Mouse (Mus musculus) frontal cortex, postnatal 10 days (tissue): ENCODE measurements around the gene Sycn.
A peak's percentile ranks its signal among the peaks of the same experiment; 100 is the strongest.
"Not testable (repeated sequence)": the region's sequence is repeated elsewhere in the genome, so short reads cannot be mapped to it uniquely, and the experiment has no call there.

Experiments
- DNase-seq, 2 experiments: peaks; one replicate each; pipeline ENCODE4 v3.0.0; 2022; ENCODE audit warnings: low spot score in 2 of 2, mixed read lengths in 1 of 2

Gene Sycn

GRCm38 (mm10) chr7:28540526-28540925 is at the start of gene Sycn:
Gene Sycn (plus strand): TSS chr7:28540885.
- no peak for DNase-seq

GRCm38 (mm10) chr7:28490903-28491302 is 49.8 kb upstream of the Sycn start:
- no peak for DNase-seq

- DNase-seq, result no peak
Measured at GRCm38 (mm10) chr7:28492310-28492709, 48.4 kb upstream of the Sycn start.

GRCm38 (mm10) chr7:28495426-28495825 is 45.3 kb upstream of the Sycn start:
- DNase-seq, result no peak

GRCm38 (mm10) chr7:28505585-28505984 is 35.1 kb upstream of the Sycn start:
- no peak for DNase-seq

- DNase-seq, result not testable (repeated sequence)
Measured at GRCm38 (mm10) chr7:28509121-28509520, 31.6 kb upstream of the Sycn start.

GRCm38 (mm10) chr7:28510405-28510974 is 30.2 kb upstream of the Sycn start, which contains the start of gene Ifnl2:
Gene Ifnl2 (minus strand): TSS chr7:28510455.
- DNase-seq, result not testable (repeated sequence)

- DNase-seq, result no peak
Measured at GRCm38 (mm10) chr7:28511441-28511840, 29.2 kb upstream of the Sycn start.

- DNase-seq, result not testable (repeated sequence)
Measured at GRCm38 (mm10) chr7:28522536-28522935, 18.1 kb upstream of the Sycn start, which contains the start of gene Ifnl3. Gene Ifnl3 (plus strand): TSS chr7:28522836.

- peak in 1 of 2 experiments; percentile 61 for DNase-seq
Measured at GRCm38 (mm10) chr7:28527922-28528719, 12.6 kb upstream of the Sycn start.

- no peak for DNase-seq
Measured at GRCm38 (mm10) chr7:28532005-28532404, 8.7 kb upstream of the Sycn start.

- not testable (repeated sequence) for DNase-seq
Measured at GRCm38 (mm10) chr7:28538886-28539285, 1.8 kb upstream of the Sycn start.

GRCm38 (mm10) chr7:28544051-28544601 is 3.4 kb downstream of the Sycn start:
- no peak for DNase-seq

- no peak for DNase-seq
Measured at GRCm38 (mm10) chr7:28545048-28545890, 4.6 kb downstream of the Sycn start.

- DNase-seq, result no peak
Measured at GRCm38 (mm10) chr7:28545891-28546210, 5.2 kb downstream of the Sycn start.

- no peak for DNase-seq
Measured at GRCm38 (mm10) chr7:28546649-28547048, 6.0 kb downstream of the Sycn start.

- no peak for DNase-seq
Measured at GRCm38 (mm10) chr7:28547154-28547553, 6.5 kb downstream of the Sycn start, which contains the start of gene Nccrp1. Gene Nccrp1 (minus strand): TSS chr7:28547254.

GRCm38 (mm10) chr7:28547628-28548027 is 6.9 kb downstream of the Sycn start:
- DNase-seq, result no peak

GRCm38 (mm10) chr7:28553076-28553475 is 12.4 kb downstream of the Sycn start:
- no peak for DNase-seq

- no peak for DNase-seq
Measured at GRCm38 (mm10) chr7:28555939-28556535, 15.4 kb downstream of the Sycn start.

- no peak for DNase-seq
Measured at GRCm38 (mm10) chr7:28557069-28557468, 16.4 kb downstream of the Sycn start.

GRCm38 (mm10) chr7:28557708-28558107 is 17.0 kb downstream of the Sycn start:
- DNase-seq, result no peak
